Mouse (Mus musculus) liver, embryonic 14 days (tissue): ENCODE results near the gene Grin1. TPM values are rescaled to one million over a fixed set of nuclear protein-coding genes. Genes with fewer than 3 reads are reported as not detected.

Source experiments
- polyA plus RNA-seq: library from polyadenylated mRNA; depleted of rRNA; stranded (reverse); fragments of >200 nt; gene quantifications from 2 replicates; pipeline ENCODE4 v1.2.3, GENCODE M21; 2012; rRNA removed

The Grin1 gene
- polyA plus RNA-seq = 0.02 and 0.03 TPM in 2 replicates

GRCm38 (mm10) chr2:25318971-25319773, at the start of gene Grin1:
Gene Grin1 (minus strand): TSS chr2:25319187.

GRCm38 (mm10) chr2:25365091-25365761, 46.2 kb upstream of the Grin1 start, which contains the start of gene Uap1l1:
Gene Uap1l1 (minus strand): TSS chr2:25365682.

GRCm38 (mm10) chr2:25356208-25357079, 37.5 kb upstream of the Grin1 start, which contains the start of gene Dpp7:
Gene Dpp7 (minus strand): TSS chr2:25356359.

GRCm38 (mm10) chr2:25332286-25333160, 13.5 kb upstream of the Grin1 start, which contains the start of gene Man1b1:
Gene Man1b1 (plus strand): TSS chr2:25332338.

DNA sequence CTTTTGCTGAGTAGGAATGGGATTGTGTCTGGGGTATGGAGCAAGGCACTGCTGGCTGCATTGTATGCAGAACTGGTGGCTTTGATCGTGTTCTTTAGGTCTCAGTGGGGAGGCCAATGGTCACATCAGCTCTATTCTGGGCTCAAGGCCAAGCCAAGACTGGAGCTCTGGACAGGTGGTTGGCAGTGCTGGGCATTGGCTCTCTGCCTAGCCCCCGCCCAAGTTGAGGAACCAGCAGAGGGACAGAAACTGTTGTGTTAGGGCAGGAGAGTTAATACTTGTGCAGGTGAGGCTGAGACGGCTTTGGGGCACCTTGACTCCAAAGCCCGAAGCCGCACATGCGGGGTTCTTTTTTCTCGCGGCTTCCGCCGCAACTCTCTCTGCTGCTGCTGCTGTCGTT, 29.3 kb downstream of the Grin1 start, which contains the start of gene Lrrc26:
Gene Lrrc26, plus strand, starts transcription at position 265 of the 400 bp plus-strand sequence.

GRCm38 (mm10) chr2:25287927-25288649, 30.9 kb downstream of the Grin1 start, which contains the start of gene Tmem210:
Gene Tmem210 (plus strand): TSS chr2:25288145.

DNA sequence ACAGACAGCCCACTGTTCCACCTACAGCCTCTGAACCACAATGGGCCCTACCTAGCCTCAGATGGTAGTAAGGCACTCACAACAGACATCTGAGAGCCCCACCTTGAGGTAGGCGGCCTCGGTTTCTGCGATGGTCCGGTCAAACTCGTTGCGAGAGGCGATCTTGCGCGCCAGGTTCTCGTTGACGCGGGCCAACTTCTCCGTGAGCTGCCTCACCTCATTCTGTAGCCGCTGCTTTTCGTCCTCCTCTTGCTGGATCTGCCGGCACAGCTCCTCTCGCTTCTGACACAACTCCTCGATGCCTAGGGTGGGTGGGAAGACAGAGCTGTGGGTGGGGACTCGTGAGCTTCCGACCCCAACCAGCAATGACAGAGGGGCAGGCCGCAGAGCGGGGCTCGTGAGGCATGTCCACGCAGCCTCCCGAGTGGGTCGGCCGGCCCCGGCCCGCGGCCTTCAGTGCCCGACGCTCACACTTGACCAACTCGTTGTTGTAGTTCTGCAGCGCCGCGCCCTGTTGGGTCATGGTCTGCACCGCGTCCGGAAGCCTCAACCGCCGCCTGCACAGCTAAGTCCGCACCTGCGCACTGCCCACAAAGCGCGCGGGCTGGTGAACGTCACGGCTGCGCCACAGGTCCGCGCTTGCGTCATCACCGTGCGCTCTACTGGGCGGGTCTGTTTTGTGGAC, 47.0 kb downstream of the Grin1 start, which contains the start of the genes Ssna1 and Anapc2:
Gene Ssna1, minus strand, starts transcription at position 612 of the 685 bp plus-strand sequence.
Gene Anapc2, plus strand, starts transcription at position 652 of the 685 bp plus-strand sequence.

GRCm38 (mm10) chr2:25262291-25262767, 56.7 kb downstream of the Grin1 start, which contains the start of gene Tprn:
Gene Tprn (plus strand): TSS chr2:25262618.

DNA sequence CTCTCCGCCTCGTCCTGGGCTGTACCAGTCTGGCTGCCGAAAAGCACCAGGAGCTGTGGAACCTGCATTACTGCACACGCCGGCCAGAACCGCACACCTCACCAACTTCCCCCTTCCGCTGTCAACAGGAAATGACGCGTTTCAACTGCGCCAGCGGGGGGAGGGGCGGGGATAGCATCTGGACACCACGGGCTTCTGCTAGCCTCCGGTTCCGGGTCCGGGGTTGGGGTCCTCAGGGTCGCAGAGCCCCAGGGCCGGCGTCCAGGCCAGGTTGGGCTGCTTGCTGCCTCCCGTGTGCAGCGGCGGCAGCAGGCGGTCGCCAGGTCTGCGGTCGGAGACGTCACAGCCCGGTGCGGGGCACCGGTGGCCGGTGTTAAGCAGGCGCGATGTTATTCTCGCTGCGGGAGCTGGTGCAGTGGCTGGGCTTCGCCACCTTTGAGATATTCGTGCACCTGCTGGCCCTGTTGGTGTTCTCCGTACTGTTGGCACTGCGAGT, 63.7 kb downstream of the Grin1 start, which contains the start of gene Tmem203:
Gene Tmem203, plus strand, starts transcription at position 156 of the 496 bp plus-strand sequence.

DNA sequence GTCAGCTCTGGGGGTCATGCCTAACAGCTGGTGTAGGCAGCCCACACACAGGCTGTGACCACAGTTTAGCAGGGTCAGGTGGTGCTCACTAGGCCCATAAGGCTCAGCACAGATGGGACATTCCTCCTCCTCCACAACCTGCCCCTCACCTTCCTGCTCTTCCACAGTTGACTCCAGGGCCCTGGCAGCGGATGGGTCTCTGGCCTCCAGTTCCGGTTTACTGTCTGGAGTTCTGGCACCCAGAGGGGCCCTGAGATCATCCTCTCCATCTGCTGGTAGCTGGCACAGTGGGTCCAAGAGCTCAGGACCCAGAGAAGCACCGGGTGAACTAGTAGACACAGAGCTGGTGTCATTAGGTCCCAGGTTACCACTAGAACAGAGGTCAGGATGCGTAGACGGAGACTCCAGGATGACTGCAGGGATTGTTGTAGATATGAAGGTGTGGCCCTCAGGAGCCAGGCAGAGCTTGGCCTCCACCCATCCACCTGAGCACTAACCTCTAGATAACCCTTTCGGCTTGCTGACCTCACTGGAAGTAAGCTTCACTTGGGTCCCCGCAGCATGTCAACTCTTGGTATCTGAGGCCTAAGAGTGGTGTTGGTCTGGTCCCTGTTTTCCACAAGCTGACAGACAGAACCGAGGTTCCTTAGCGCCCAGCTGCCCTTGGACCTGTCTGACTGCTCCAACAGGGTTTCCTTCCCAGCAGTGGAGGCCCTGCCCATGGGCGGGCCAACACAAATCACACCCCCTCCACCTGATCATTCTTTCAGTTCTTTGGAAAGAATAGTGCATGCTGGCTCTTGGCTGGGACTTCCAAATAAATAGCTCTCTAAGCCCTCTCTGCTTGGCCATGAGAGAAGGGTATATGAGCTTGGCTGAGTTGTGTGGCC, 72.6 kb downstream of the Grin1 start, which contains the start of gene AL732309.1:
Gene AL732309.1, minus strand, starts transcription at position 681 of the 890 bp plus-strand sequence.

DNA sequence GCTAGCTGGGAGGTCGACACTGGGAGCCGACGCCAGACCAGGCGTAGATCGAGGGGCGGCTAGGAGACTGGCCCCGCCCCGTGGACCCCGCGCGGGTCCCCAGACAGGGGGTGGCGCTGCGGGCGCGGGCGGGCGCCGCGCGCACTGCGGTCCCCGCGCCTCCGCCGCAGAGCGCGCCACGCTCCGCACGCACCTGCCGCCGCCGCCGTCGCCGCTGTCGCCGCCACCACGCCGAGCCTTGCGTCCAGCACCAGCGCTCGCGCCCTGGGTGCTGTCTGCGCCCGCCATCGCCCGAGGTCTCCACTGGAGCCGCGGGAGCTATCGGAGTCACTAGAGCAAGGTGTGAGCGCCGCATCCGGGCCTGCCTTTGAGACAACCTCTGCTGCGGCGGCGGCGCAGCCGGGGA, 76.9 kb downstream of the Grin1 start, which contains the start of the genes Rnf208 and Cysrt1:
Gene Rnf208, plus strand, starts transcription at position 155 of the 406 bp plus-strand sequence.
Gene Cysrt1, minus strand, starts transcription at position 352 of the 406 bp plus-strand sequence.

Other genes starting within 250 kb of the Grin1 start
- gene Entpd8, start 238.9 kb downstream of the Grin1 start, polyA plus RNA-seq = 4.1 and 5.2 TPM in 2 replicates
- gene Noxa1, start 224.0 kb downstream of the Grin1 start, polyA plus RNA-seq = 1.2 and 1.5 TPM in 2 replicates
- 3.4 and 4.2 TPM in 2 replicates for gene Nrarp, start 138.4 kb downstream of the Grin1 start, polyA plus RNA-seq
- 2.9 and 4.0 TPM in 2 replicates for gene Tor4a, start 122.3 kb downstream of the Grin1 start, polyA plus RNA-seq
- gene Nelfb, start 107.7 kb downstream of the Grin1 start, polyA plus RNA-seq = 16.1 and 18.8 TPM in 2 replicates
- not detected in 2 replicates for gene Stpg3, start 104.5 kb downstream of the Grin1 start, polyA plus RNA-seq
- 0.03 and 1.2 TPM in 2 replicates for gene Fam166a, start 100.4 kb downstream of the Grin1 start, polyA plus RNA-seq
- 658 and 704 TPM in 2 replicates for gene Tubb4b, start 94.5 kb downstream of the Grin1 start, polyA plus RNA-seq
- not detected in 2 replicates for gene Slc34a3, start 84.8 kb downstream of the Grin1 start, polyA plus RNA-seq
- 0.02 TPM in 1 of 2 replicates, not detected in the other for gene Rnf224, start 82.4 kb downstream of the Grin1 start, polyA plus RNA-seq
- 0.60 and 0.69 TPM in 2 replicates for gene Rnf208, start 76.9 kb downstream of the Grin1 start, polyA plus RNA-seq
- not detected in 2 replicates for gene Cysrt1, start 76.7 kb downstream of the Grin1 start, polyA plus RNA-seq
- gene AL732309.1, start 72.3 kb downstream of the Grin1 start, polyA plus RNA-seq = 4.7 and 5.3 TPM in 2 replicates
- gene Tmem203, start 63.7 kb downstream of the Grin1 start, polyA plus RNA-seq = 6.5 and 7.9 TPM in 2 replicates
- 2.0 and 3.1 TPM in 2 replicates for gene Tprn, start 56.6 kb downstream of the Grin1 start, polyA plus RNA-seq
- gene Ssna1, start 46.7 kb downstream of the Grin1 start, polyA plus RNA-seq = 70.9 and 83.9 TPM in 2 replicates
- 21.4 and 24.9 TPM in 2 replicates for gene Anapc2, start 46.7 kb downstream of the Grin1 start, polyA plus RNA-seq
- gene Tmem210, start 31.0 kb downstream of the Grin1 start, polyA plus RNA-seq = not detected in 2 replicates
- gene Lrrc26, start 29.3 kb downstream of the Grin1 start, polyA plus RNA-seq = 0.02 TPM in 1 of 2 replicates, not detected in the other
- gene Man1b1, start 13.2 kb upstream of the Grin1 start, polyA plus RNA-seq = 5.0 and 8.0 TPM in 2 replicates
- gene Dpp7, start 37.2 kb upstream of the Grin1 start, polyA plus RNA-seq = 9.5 and 11.0 TPM in 2 replicates
- 3.3 and 4.3 TPM in 2 replicates for gene Uap1l1, start 46.5 kb upstream of the Grin1 start, polyA plus RNA-seq
- 18.3 and 19.0 TPM in 2 replicates for gene Sapcd2, start 53.1 kb upstream of the Grin1 start, polyA plus RNA-seq
- 0.18 and 0.22 TPM in 2 replicates for gene Entpd2, start 76.7 kb upstream of the Grin1 start, polyA plus RNA-seq
- 3.2 and 3.7 TPM in 2 replicates for gene Npdc1, start 80.2 kb upstream of the Grin1 start, polyA plus RNA-seq
- 0.37 and 0.68 TPM in 2 replicates for gene Fut7, start 104.1 kb upstream of the Grin1 start, polyA plus RNA-seq
- 1.9 and 2.4 TPM in 2 replicates for gene Abca2, start 109.5 kb upstream of the Grin1 start, polyA plus RNA-seq
- gene Clic3, start 137.7 kb upstream of the Grin1 start, polyA plus RNA-seq = 0.14 and 0.23 TPM in 2 replicates
- gene Paxx, start 141.9 kb upstream of the Grin1 start, polyA plus RNA-seq = 7.5 and 7.9 TPM in 2 replicates
- 0.21 TPM in 2 replicates for gene Ptgds, start 150.9 kb upstream of the Grin1 start, polyA plus RNA-seq
- gene Lcn12, start 174.7 kb upstream of the Grin1 start, polyA plus RNA-seq = not detected in 2 replicates
- gene Fbxw5, start 181.6 kb upstream of the Grin1 start, polyA plus RNA-seq = 4.5 and 8.5 TPM in 2 replicates
- 19.1 and 24.6 TPM in 2 replicates for gene C8g, start 182.5 kb upstream of the Grin1 start, polyA plus RNA-seq
- 5.3 and 6.8 TPM in 2 replicates for gene Traf2, start 227.8 kb upstream of the Grin1 start, polyA plus RNA-seq
- gene Edf1, start 238.7 kb upstream of the Grin1 start, polyA plus RNA-seq = 107 and 113 TPM in 2 replicates